Mouse (Mus musculus) limb, embryonic 11.5 days (tissue): ENCODE measurements around the gene B9d1. TPM values are rescaled to one million over a fixed set of nuclear protein-coding genes. Genes with fewer than 3 reads are reported as not detected.

ENCODE experiments used
- ATAC-seq: fragments of 200-750 bp; cut with Nextera tagmentation; 2 replicates; pipeline ENCODE4 v1.8.0; 2017; ENCODE audit warnings: low read depth; ENCODE audit not compliant: insufficient number of reproducible peaks, low FRiP score, low TSS enrichment
- DNase-seq: peaks from one replicate; pipeline ENCODE4 v3.0.0-alpha.2; 2015; ENCODE audit warnings: low spot score
- H3K27ac ChIP-seq: fragments of 300-500 bp; sonication (generic); replicated peaks from 2 replicates; pipeline ENCODE4 v1.5.1; 2014; ENCODE audit warnings: low read depth, mild to moderate bottlenecking, low read length
- H3K27me3 ChIP-seq: fragments of 300-500 bp; sonication (generic); 2 replicates; pipeline ENCODE4 v1.6.1; 2014; ENCODE audit warnings: mild to moderate bottlenecking, low read length, mixed read lengths; ENCODE audit not compliant: control insufficient read depth, insufficient read depth
- H3K36me3 ChIP-seq: fragments of 300-500 bp; sonication (generic); 2 replicates; pipeline ENCODE4 v1.6.1; 2014; ENCODE audit warnings: mild to moderate bottlenecking, low read length, moderate library complexity, mixed read lengths; ENCODE audit not compliant: control insufficient read depth, insufficient read depth
- H3K4me1 ChIP-seq: fragments of 300-500 bp; sonication (generic); 2 replicates; pipeline ENCODE4 v1.6.1; 2014; ENCODE audit warnings: low read length, mixed read lengths; ENCODE audit not compliant: control insufficient read depth, insufficient read depth
- H3K4me2 ChIP-seq: fragments of 300-500 bp; sonication (generic); 2 replicates; pipeline ENCODE4 v1.6.1; 2014; ENCODE audit warnings: low read depth, mild to moderate bottlenecking, moderate library complexity; ENCODE audit not compliant: severe bottlenecking
- H3K4me3 ChIP-seq: fragments of 300-500 bp; sonication (generic); 2 replicates; pipeline ENCODE4 v1.5.1; 2014; ENCODE audit warnings: low read depth, low read length
- H3K9ac ChIP-seq: fragments of 300-500 bp; sonication (generic); 2 replicates; pipeline ENCODE4 v1.6.1; 2014; ENCODE audit warnings: mild to moderate bottlenecking, low read length
- H3K9me3 ChIP-seq: fragments of 300-500 bp; sonication (generic); 2 replicates; pipeline ENCODE4 v1.6.1; 2016; ENCODE audit warnings: low read length; ENCODE audit not compliant: control insufficient read depth
- WGBS: fragments of 180-500 bp; shearing (Covaris S2); extraction: QIAGEN DNeasy Blood & Tissue Kit; methylation state at CpG from one replicate; pipeline ENCODE4 v1.1.7; 2014; 5-methylcytosine and 5-hydroxymethylcytosine counted together
- polyA plus RNA-seq: library from polyadenylated mRNA; unstranded; fragments of >200 nt; fragmentation: Nextera tagmentation; extraction: Ambion mirVana; gene quantifications from 2 replicates; pipeline ENCODE4 v1.2.1, GENCODE M21; 2014

Gene B9d1
- polyA plus RNA-seq, 1 experiment from 2014 or later = 40.9 TPM

DNA sequence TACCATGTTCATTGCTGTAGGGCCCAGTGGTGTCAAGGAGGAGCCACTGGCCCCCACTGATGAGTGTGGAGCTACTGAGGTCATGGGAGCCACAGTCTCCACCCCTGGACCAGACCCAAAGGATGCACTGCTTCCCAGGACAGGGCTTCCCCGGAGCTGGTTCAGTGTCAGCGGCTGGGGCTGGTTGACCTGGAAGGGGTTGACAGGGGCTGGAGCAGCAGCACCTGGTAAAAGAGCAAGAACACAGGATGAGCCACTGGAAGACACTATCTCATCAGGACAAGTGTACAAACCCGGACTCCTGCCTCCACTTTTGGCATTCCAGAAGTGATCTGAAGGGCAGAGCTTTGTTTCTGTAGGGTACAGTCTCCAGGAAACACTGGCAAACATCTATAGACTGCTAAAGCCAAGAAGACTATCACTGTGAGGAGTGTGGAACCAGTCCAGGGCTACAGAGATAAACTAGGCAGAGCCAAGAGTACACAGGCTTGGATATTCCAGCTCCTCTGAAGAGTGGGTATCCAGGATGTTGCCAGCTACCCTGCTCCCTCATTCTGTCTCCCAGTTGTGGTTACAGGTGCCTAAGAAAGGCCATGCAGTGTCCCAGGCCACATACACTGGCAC is 14.7 kb downstream of the B9d1 start:
- ATAC-seq = no peak

GRCm38 (mm10) chr11:61526872-61527271 is 21.9 kb downstream of the B9d1 start:
- 95% methylated on average over 1 of the region's 1 CpGs for WGBS
- H3K36me3 ChIP-seq = no peaks in the 10 kb centered on the region
- no peaks in the 10 kb centered on the region for H3K9me3 ChIP-seq

More for the DNA sequence above, 14.7 kb downstream of the B9d1 start:
- Histone ChIP-seq H3K4me2 (no peak overlapping the region), H3K27ac (no peak overlapping the region), H3K9ac (no peak overlapping the region), H3K4me3 (no peak overlapping the region), H3K4me1 (no peaks in the 10 kb centered on the region), H3K9me3 (no peaks in the 10 kb centered on the region), H3K36me3 (peaks cover 3% of the 10 kb centered on the region; the same call in 1 of the 2 replicates), H3K27me3 (no peaks in the 10 kb centered on the region)
- DNase-seq = no peak
- WGBS = 93% methylated on average over 3 of the region's 3 CpGs

DNA sequence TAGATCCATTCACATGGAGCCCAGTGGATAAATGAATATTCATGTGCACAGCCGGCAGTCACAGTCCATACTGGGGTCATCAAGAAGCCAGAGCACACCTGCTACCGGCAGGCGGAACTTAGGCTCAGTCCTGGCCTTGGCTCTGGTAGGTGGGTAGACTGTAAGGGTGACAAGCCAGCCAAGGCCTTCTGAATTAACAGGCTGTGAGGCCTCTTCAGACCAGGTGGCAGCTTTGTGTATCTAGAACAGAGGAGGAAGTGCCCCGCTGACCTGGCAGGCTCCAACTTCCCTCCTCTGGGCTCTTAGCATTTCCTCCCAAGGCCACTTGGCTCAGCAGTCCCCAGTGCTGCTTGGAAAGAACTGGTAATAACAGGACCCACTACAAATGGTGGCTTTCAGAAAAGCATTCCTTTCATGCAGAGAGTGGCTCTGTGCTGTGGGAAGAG is 24.3 kb downstream of the B9d1 start:
- Histone ChIP-seq H3K4me1 (no peaks in the 10 kb centered on the region), H3K27ac (no peak overlapping the region), H3K36me3 (no peaks in the 10 kb centered on the region), H3K9me3 (no peaks in the 10 kb centered on the region), H3K4me2 (no peak overlapping the region), H3K4me3 (no peak overlapping the region), H3K27me3 (no peaks in the 10 kb centered on the region), H3K9ac (no peak overlapping the region)
- ATAC-seq = no peak
- no peak for DNase-seq
- 60% methylated on average over 4 of the region's 4 CpGs for WGBS

More at GRCm38 (mm10) chr11:61526872-61527271, 21.9 kb downstream of the B9d1 start:
- Histone ChIP-seq H3K27me3 (no peaks in the 10 kb centered on the region), H3K4me2 (no peak overlapping the region), H3K27ac (no peak overlapping the region), H3K9ac (no peak overlapping the region), H3K4me1 (no peaks in the 10 kb centered on the region), H3K4me3 (no peak overlapping the region)
- DNase-seq (no peak), ATAC-seq (no peak)

GRCm38 (mm10) chr11:61532820-61533219 is 27.9 kb downstream of the B9d1 start:
- no peak overlapping the region for H3K4me3 ChIP-seq
- no peak overlapping the region for H3K4me2 ChIP-seq
- no peak overlapping the region for H3K27ac ChIP-seq
- no peak overlapping the region for H3K9ac ChIP-seq
- H3K27me3 ChIP-seq = no peaks in the 10 kb centered on the region
- no peaks in the 10 kb centered on the region for H3K4me1 ChIP-seq
- DNase-seq (no peak), ATAC-seq (no peak)
- 93% methylated on average over 2 of the region's 2 CpGs for WGBS
- H3K36me3 ChIP-seq = no peaks in the 10 kb centered on the region
- no peaks in the 10 kb centered on the region for H3K9me3 ChIP-seq

GRCm38 (mm10) chr11:61533571-61533970 is 28.6 kb downstream of the B9d1 start:
- DNase-seq = no peak
- WGBS = 85% methylated on average over 5 of the region's 5 CpGs

DNA sequence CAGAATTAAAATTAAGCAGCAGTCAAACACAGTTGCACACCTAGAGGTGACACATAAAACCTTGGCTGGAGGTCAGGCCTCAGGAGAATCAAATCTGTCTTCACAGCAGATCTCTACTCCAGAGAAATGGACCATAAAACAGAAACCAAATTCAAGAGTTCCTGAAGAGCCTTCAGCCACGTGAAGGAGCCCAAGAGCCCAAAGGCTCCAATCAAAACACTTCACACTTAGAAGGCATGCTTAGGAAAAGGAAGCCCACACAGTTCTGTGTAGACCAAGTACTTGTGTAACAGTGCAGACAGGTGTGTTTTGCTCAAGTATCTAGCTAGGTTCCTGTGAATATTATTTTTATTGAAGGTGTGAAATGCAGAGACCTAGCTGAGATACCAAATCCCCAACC is 30.6 kb downstream of the B9d1 start:
- no peak for DNase-seq
- H3K4me1 ChIP-seq = no peaks in the 10 kb centered on the region
- ATAC-seq = no peak
- 63% methylated on average over 1 of the region's 1 CpGs for WGBS
- no peaks in the 10 kb centered on the region for H3K9me3 ChIP-seq
- no peaks in the 10 kb centered on the region for H3K36me3 ChIP-seq
- no peaks in the 10 kb centered on the region for H3K27me3 ChIP-seq
- no peak overlapping the region for H3K9ac ChIP-seq
- H3K4me2 ChIP-seq = no peak overlapping the region
- no peak overlapping the region for H3K4me3 ChIP-seq
- no peak overlapping the region for H3K27ac ChIP-seq

More at GRCm38 (mm10) chr11:61533571-61533970, 28.6 kb downstream of the B9d1 start:
- H3K36me3 ChIP-seq = no peaks in the 10 kb centered on the region
- H3K27ac ChIP-seq = no peak overlapping the region
- H3K9me3 ChIP-seq = no peaks in the 10 kb centered on the region
- no peak overlapping the region for H3K4me2 ChIP-seq
- ATAC-seq = no peak
- H3K4me3 ChIP-seq = no peak overlapping the region
- no peaks in the 10 kb centered on the region for H3K4me1 ChIP-seq
- no peaks in the 10 kb centered on the region for H3K27me3 ChIP-seq
- H3K9ac ChIP-seq = no peak overlapping the region

GRCm38 (mm10) chr11:61536952-61537351 is 32.0 kb downstream of the B9d1 start:
- Histone ChIP-seq H3K27ac (no peak overlapping the region), H3K4me1 (no peaks in the 10 kb centered on the region), H3K9me3 (no peaks in the 10 kb centered on the region), H3K4me2 (no peak overlapping the region), H3K9ac (no peak overlapping the region), H3K36me3 (no peaks in the 10 kb centered on the region), H3K4me3 (no peak overlapping the region), H3K27me3 (no peaks in the 10 kb centered on the region)
- no peak for DNase-seq
- no peak for ATAC-seq
- 82% methylated on average over 3 of the region's 3 CpGs for WGBS

- no peaks in the 10 kb centered on the region for H3K36me3 ChIP-seq
- H3K27ac ChIP-seq = no peak overlapping the region
- H3K4me3 ChIP-seq = no peak overlapping the region
- no peaks in the 10 kb centered on the region for H3K9me3 ChIP-seq
- no peak for ATAC-seq
- no peak overlapping the region for H3K9ac ChIP-seq
- no peaks in the 10 kb centered on the region for H3K27me3 ChIP-seq
- no peak overlapping the region for H3K4me2 ChIP-seq
- H3K4me1 ChIP-seq = no peaks in the 10 kb centered on the region
- WGBS = 95% methylated on average over 3 of the region's 3 CpGs
- no peak for DNase-seq
Observed at GRCm38 (mm10) chr11:61537362-61537761, 32.4 kb downstream of the B9d1 start.

DNA sequence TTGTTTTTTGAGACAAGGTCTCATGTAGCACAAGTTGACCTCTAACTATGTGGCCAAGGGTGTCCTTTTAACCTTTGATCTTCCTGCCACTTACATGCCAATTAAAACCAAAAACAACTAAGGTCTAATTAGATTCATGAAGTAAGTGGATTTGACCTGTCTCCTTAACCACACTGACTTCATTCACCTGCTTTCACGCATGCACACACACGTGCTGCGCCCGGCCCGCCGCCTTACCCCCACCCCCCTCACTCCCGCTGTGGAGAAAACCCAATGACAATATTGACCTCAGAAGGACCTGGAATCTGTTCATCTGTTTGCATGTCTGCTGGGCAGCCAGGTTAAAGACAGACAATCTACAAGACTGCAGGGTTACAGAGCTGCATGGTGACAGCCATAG is 35.7 kb downstream of the B9d1 start:
- H3K4me1 ChIP-seq = no peaks in the 10 kb centered on the region
- H3K36me3 ChIP-seq = no peaks in the 10 kb centered on the region
- H3K27ac ChIP-seq = no peak overlapping the region
- H3K9me3 ChIP-seq = no peaks in the 10 kb centered on the region
- H3K4me3 ChIP-seq = no peak overlapping the region
- DNase-seq = no peak
- no peak for ATAC-seq
- H3K9ac ChIP-seq = no peak overlapping the region
- H3K27me3 ChIP-seq = no peaks in the 10 kb centered on the region
- no peak overlapping the region for H3K4me2 ChIP-seq
- 80% methylated on average over 7 of the region's 7 CpGs for WGBS
